Mouse (Mus musculus): Measurements from ENCODE around the gene Clnk.
A peak's percentile ranks its signal among the peaks of the same experiment; 100 is the strongest.

Clnk gene

GRCm38 (mm10) chr5:38845529-38845928 is 31.1 kb downstream of the Clnk start:
- no peak for DNase-seq

GRCm38 (mm10) chr5:38844312-38844711 is 32.3 kb downstream of the Clnk start:
- no peak for DNase-seq

- no peak for DNase-seq
These were observed 36.6 kb downstream of the Clnk start for GRCm38 (mm10) chr5:38839981-38840380.

GRCm38 (mm10) chr5:38827310-38827709 is 49.3 kb downstream of the Clnk start:
- DNase-seq: no peak

GRCm38 (mm10) chr5:38826586-38826985 is 50.0 kb downstream of the Clnk start:
- no peak for DNase-seq

GRCm38 (mm10) chr5:38824132-38824965 is 52.3 kb downstream of the Clnk start:
- DNase-seq: no peak

GRCm38 (mm10) chr5:38813391-38814109 is 63.1 kb downstream of the Clnk start:
- no peak for DNase-seq

- no peak for DNase-seq
These were observed 63.7 kb downstream of the Clnk start for GRCm38 (mm10) chr5:38812916-38813315.

- DNase-seq: no peak
These were observed 64.2 kb downstream of the Clnk start for GRCm38 (mm10) chr5:38812386-38812785.

- DNase-seq: no peak
These were observed 77.7 kb downstream of the Clnk start for GRCm38 (mm10) chr5:38798910-38799309.

- DNase-seq: no peak
These were observed 81.5 kb downstream of the Clnk start for GRCm38 (mm10) chr5:38795139-38795538.

- DNase-seq: no peak
These were observed 85.5 kb downstream of the Clnk start for GRCm38 (mm10) chr5:38791116-38791515.

GRCm38 (mm10) chr5:38788820-38789219 is 87.8 kb downstream of the Clnk start:
- DNase-seq: no peak

- DNase-seq: no peak
These were observed 88.6 kb downstream of the Clnk start for GRCm38 (mm10) chr5:38787851-38788520.

GRCm38 (mm10) chr5:38786126-38786525 is 90.5 kb downstream of the Clnk start:
- DNase-seq: no peak

- DNase-seq: no peak
These were observed 90.9 kb downstream of the Clnk start for GRCm38 (mm10) chr5:38785686-38786085.

GRCm38 (mm10) chr5:38781813-38782212 is 94.8 kb downstream of the Clnk start:
- peak; percentile 26 to 44 for DNase-seq

- DNase-seq: no peak
These were observed 96.0 kb downstream of the Clnk start for GRCm38 (mm10) chr5:38780631-38781030.

GRCm38 (mm10) chr5:38780045-38780444 is 96.6 kb downstream of the Clnk start:
- no peak for DNase-seq

- no peak for DNase-seq
These were observed 101.1 kb downstream of the Clnk start for GRCm38 (mm10) chr5:38775500-38775899.

- DNase-seq: peak; percentile 14 to 18
These were observed 121.7 kb downstream of the Clnk start for GRCm38 (mm10) chr5:38754950-38755349.

- no peak for DNase-seq
These were observed 123.9 kb downstream of the Clnk start for GRCm38 (mm10) chr5:38752749-38753148.

GRCm38 (mm10) chr5:38708940-38709581 is 167.6 kb downstream of the Clnk start:
- DNase-seq: no peak

Measured in thymus, postnatal 36 days (tissue).